ENCODE assay signal across 8 mouse cellular contexts in genomic region chr6:137109811-137110777, GRCm38 (mm10).
DNase-seq lines count a peak whose midpoint lies in the region; ATAC-seq and TF ChIP-seq lines count a peak whose summit lies in the region.

No protein-coding gene starts in this region.

- H3K9me3 ChIP-seq in hindbrain, postnatal 0 days (ENCODE audit: low read length): no peaks in the 10 kb centered on the region
- no peaks in the 10 kb centered on the region for H3K9me3 ChIP-seq in hindbrain, embryonic 13.5 days
- H3K9me3 ChIP-seq in intestine, embryonic 15.5 days: no peaks in the 10 kb centered on the region

- no peak for ATAC-seq in hindbrain, postnatal 0 days
- no peak for ATAC-seq in hindbrain, embryonic 13.5 days (ENCODE audit: low FRiP score)
- peak; percentile 66 for ATAC-seq in intestine, embryonic 15.5 days

- no peaks in the 10 kb centered on the region for H3K4me1 ChIP-seq in hindbrain, postnatal 0 days (ENCODE audit: insufficient read depth, low read length)
- no peaks in the 10 kb centered on the region for H3K4me1 ChIP-seq in hindbrain, embryonic 13.5 days (replicated peaks)
- H3K4me1 ChIP-seq in intestine, embryonic 15.5 days (replicated peaks): peaks cover 13% of the 10 kb centered on the region

- H3K9ac ChIP-seq in hindbrain, postnatal 0 days (replicated peaks; ENCODE audit: low read length): no peak overlapping the region
- no peak overlapping the region for H3K9ac ChIP-seq in hindbrain, embryonic 13.5 days
- H3K9ac ChIP-seq in intestine, embryonic 15.5 days: no peak overlapping the region

- H3K27ac ChIP-seq in hindbrain, postnatal 0 days: no peak overlapping the region
- H3K27ac ChIP-seq in hindbrain, embryonic 13.5 days: no peak overlapping the region
- peak overlapping the region; percentile 57 for H3K27ac ChIP-seq in intestine, embryonic 15.5 days

- WGBS in hindbrain, postnatal 0 days: 64% methylated on average over 20 of the region's 20 CpGs
- whole genome bisulfite sequencing in hindbrain, embryonic 13.5 days: 88% methylated on average over 20 of the region's 20 CpGs
- 48% methylated on average over 20 of the region's 20 CpGs for WGBS in intestine, embryonic 15.5 days

- DNase-seq in hindbrain, postnatal 0 days (ENCODE audit: low spot score): no peak
- DNase-seq in brain, adult 2 months (ENCODE audit: low read depth, low spot score): peak; percentile 61
- peak; percentile 67 for DNase-seq in lung, postnatal 36 days
- DNase-seq in thymus, postnatal 36 days: no peak
- no peak for DNase-seq in spleen, postnatal 10 days (ENCODE audit: low spot score in 2 of 2)
- DNase-seq in right cerebral cortex, adult 2 months (ENCODE audit: low spot score in 2 of 2): no peak

- 0 out of 2 replicates have a peak overlapping the region, but pooled peaks have one; percentile 0 for H3K4me2 ChIP-seq in hindbrain, postnatal 0 days (ENCODE audit: low read depth, low read length)
- H3K4me2 ChIP-seq in hindbrain, embryonic 13.5 days: no peak overlapping the region
- 0 out of 2 replicates have a peak overlapping the region, but pooled peaks have one; percentile 7 for H3K4me2 ChIP-seq in intestine, embryonic 15.5 days (replicated peaks)

- no peaks in the 10 kb centered on the region for H3K27me3 ChIP-seq in hindbrain, postnatal 0 days (ENCODE audit: insufficient read depth, low read length)
- H3K27me3 ChIP-seq in hindbrain, embryonic 13.5 days: no peaks in the 10 kb centered on the region
- H3K27me3 ChIP-seq in intestine, embryonic 15.5 days (replicated peaks): no peaks in the 10 kb centered on the region

- H3K4me3 ChIP-seq in hindbrain, postnatal 0 days (ENCODE audit: low read length): no peak overlapping the region
- H3K4me3 ChIP-seq in hindbrain, embryonic 13.5 days: no peak overlapping the region
- H3K4me3 ChIP-seq in intestine, embryonic 15.5 days (replicated peaks): no peak overlapping the region

- H3K36me3 ChIP-seq in hindbrain, postnatal 0 days (ENCODE audit: insufficient read depth, low read length): no peaks in the 10 kb centered on the region
- no peaks in the 10 kb centered on the region for H3K36me3 ChIP-seq in hindbrain, embryonic 13.5 days
- no peaks in the 10 kb centered on the region for H3K36me3 ChIP-seq in intestine, embryonic 15.5 days

- TF ChIP-seq CTCF in hindbrain, postnatal 0 days (IDR thresholded peaks at IDR 0.05; ENCODE audit: low read depth): no peak

Comparison
In these comparisons a context has a peak if more than half of its experiments do, and no peak if none do; other contexts are left out.
1. DNase-seq: peak in brain, adult 2 months (single experiment) and lung, postnatal 36 days (single experiment); none in hindbrain, postnatal 0 days (single experiment), thymus, postnatal 36 days (0 of 2), spleen, postnatal 10 days (0 of 2) and right cerebral cortex, adult 2 months (0 of 2).